Mouse (Mus musculus): ENCODE measurements around the gene Ccdc69. TPM values are rescaled to one million over a fixed set of nuclear protein-coding genes. Genes with fewer than 3 reads are reported as not detected.

Gene Ccdc69
- polyA plus RNA-seq, 1 experiment from 2014 or later, result 0.27 TPM

DNA sequence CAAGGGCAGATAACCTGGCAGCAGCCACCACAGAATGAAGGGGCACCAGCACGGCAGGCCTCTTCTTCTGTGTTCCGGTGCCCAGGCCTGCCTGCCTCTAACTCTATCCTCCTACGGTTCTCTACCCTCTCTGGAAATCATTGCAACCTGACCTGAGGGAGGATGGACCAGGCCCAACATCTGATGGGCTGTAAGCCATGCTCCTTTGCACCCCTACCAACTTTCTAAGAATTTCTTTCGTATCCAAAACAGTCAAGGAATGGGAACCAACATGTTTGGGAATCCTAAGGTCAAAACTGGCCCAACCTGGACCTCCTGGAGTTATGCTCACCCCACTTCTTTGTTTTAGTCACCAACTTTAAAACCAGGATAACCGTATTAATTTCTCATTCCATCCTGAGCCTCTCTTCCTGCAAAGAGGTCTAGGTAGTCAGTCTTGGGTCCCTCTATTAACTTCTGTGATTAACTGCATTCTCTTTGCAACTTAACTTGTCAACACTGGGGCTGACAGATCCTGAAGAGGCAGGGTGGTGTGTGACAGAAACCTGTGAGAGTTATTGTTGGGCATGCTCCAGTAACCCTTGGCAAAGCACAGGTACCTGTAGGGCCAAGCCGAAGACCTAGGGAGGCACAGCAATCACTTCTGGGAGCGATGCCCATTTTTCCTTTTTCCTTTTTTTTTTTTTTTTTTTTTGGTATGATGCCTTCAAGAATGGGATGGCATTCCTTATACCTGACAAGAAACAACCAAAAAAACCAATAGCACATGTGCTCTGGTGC lies 31.8 kb upstream of the Ccdc69 start:
- no peak overlapping the region for H3K27ac ChIP-seq
- H3K4me3 ChIP-seq, result no peak overlapping the region
- no peak for ATAC-seq (ENCODE audit: insufficient number of reproducible peaks, insufficient read depth, low FRiP score, low TSS enrichment, low read depth)

DNA sequence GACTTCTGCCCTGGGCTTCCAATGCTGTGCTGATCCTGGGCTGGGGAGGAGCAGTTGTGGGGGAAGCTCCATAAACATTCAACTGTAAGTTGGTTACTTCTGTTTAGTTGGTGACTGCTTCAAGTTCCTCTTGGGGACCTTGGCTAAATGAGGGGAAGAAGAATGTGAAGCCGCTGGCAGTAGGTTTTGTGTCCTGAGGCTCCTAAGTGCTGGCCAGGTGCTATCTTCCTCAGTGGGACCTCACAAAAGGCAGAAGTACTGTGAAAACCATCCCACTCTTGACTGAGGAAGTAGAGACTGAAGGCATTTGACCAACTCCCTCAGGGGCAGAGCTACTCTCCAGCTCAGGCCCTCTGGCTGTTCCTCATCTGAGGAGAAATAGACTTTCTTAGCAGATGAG lies 28.7 kb upstream of the Ccdc69 start:
- no peak overlapping the region for H3K4me3 ChIP-seq
- no peaks in the 10 kb centered on the region for H3K9me3 ChIP-seq
- H3K4me2 ChIP-seq, result no peak overlapping the region
- ATAC-seq (ENCODE audit: insufficient number of reproducible peaks, insufficient read depth, low FRiP score, low TSS enrichment, low read depth), result no peak
- H3K36me3 ChIP-seq, result peaks cover 3% of the 10 kb centered on the region
- H3K27ac ChIP-seq, result no peak overlapping the region
- no peaks in the 10 kb centered on the region for H3K27me3 ChIP-seq
- WGBS, result 89% methylated on average over 1 of the region's 1 CpGs
- no peaks in the 10 kb centered on the region for H3K4me1 ChIP-seq
- no peak overlapping the region for H3K9ac ChIP-seq

More for the DNA sequence above, 31.8 kb upstream of the Ccdc69 start:
- WGBS, result 83% methylated on average over 7 of the region's 7 CpGs
- no peaks in the 10 kb centered on the region for H3K4me1 ChIP-seq
- H3K27me3 ChIP-seq, result no peaks in the 10 kb centered on the region
- H3K9ac ChIP-seq, result no peak overlapping the region
- no peaks in the 10 kb centered on the region for H3K9me3 ChIP-seq
- no peak overlapping the region for H3K4me2 ChIP-seq
- peaks cover 3% of the 10 kb centered on the region for H3K36me3 ChIP-seq

DNA sequence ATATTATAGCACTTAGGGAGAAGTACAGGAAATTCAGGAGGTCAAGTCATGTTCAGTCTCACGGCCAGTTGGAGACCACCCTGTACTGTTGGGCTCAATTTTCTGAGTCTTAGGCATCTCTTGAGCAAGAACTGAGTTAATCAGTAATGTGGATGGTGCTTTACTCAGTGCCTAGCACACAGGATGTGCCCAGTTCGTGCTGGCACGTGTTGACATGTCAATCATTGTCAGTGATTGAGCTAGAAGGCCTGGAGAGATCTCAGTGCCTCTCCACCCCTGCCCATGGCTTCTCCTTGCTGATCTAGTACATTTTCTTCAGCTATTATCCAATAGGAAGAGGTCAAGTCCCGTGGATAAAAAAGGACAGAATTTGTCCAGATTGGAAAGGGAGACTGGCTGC lies 27.5 kb upstream of the Ccdc69 start:
- peaks cover 3% of the 10 kb centered on the region for H3K36me3 ChIP-seq
- no peak for ATAC-seq (ENCODE audit: insufficient number of reproducible peaks, insufficient read depth, low FRiP score, low TSS enrichment, low read depth)
- no peaks in the 10 kb centered on the region for H3K27me3 ChIP-seq
- H3K9ac ChIP-seq, result no peak overlapping the region
- H3K4me3 ChIP-seq, result no peak overlapping the region
- H3K27ac ChIP-seq, result no peak overlapping the region
- no peak overlapping the region for H3K4me2 ChIP-seq
- no peaks in the 10 kb centered on the region for H3K4me1 ChIP-seq
- H3K9me3 ChIP-seq, result no peaks in the 10 kb centered on the region
- WGBS, result 75% methylated on average over 4 of the region's 4 CpGs

DNA sequence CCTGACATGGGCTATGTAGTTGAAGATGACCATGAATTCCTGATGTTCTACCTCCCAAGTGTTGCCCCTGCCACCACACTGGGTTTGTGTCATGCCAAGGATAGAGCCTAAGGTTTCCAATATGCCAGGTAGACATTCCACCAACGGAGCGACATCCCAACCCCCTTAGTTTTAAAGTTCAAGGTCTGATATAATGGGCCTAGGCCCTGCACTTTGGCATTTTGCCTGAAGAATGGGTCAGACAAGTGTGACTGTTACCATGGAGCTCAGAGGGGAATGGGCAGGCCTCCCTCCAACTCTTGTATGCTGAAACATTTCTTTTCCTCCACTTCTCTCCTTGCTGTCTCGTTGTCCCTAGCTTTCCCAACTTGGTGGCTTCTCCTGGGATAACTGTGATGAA lies 25.3 kb upstream of the Ccdc69 start:
- no peak for ATAC-seq (ENCODE audit: insufficient number of reproducible peaks, insufficient read depth, low FRiP score, low TSS enrichment, low read depth)
- 83% methylated on average over 3 of the region's 3 CpGs for WGBS
- no peak overlapping the region for H3K9ac ChIP-seq
- no peaks in the 10 kb centered on the region for H3K27me3 ChIP-seq
- no peak overlapping the region for H3K27ac ChIP-seq
- peaks cover 6% of the 10 kb centered on the region; the same call in 1 of the 2 replicates for H3K4me1 ChIP-seq
- no peaks in the 10 kb centered on the region for H3K9me3 ChIP-seq
- H3K4me2 ChIP-seq, result no peak overlapping the region
- H3K36me3 ChIP-seq, result peaks cover 3% of the 10 kb centered on the region
- H3K4me3 ChIP-seq, result no peak overlapping the region

DNA sequence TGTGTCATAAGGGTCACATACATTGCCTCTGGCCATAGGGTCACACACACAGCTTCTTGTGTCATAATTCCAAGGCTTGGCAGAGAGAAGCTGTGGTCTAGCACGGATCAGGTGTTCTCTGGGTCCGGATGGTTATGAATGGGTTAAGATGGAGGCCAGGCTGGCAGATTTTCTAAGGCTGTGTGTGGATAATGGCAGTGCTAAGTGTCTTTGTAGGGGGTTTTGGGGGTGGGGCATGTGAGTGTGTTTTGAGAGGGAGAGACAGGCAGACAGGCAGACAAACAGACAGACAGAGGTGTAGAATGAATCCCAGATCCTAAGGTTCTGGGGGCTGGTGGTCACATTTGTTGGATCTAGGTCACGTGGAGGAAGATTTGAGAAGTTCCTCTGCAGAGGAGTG lies 24.1 kb upstream of the Ccdc69 start:
- Histone ChIP-seq H3K9ac (no peak overlapping the region), H3K4me1 (peaks cover 7% of the 10 kb centered on the region; the same call in 1 of the 2 replicates), H3K4me3 (no peak overlapping the region), H3K27ac (no peak overlapping the region), H3K9me3 (no peaks in the 10 kb centered on the region), H3K4me2 (no peak overlapping the region), H3K36me3 (peaks cover 3% of the 10 kb centered on the region), H3K27me3 (no peaks in the 10 kb centered on the region)
- 80% methylated on average over 3 of the region's 3 CpGs for WGBS
- no peak for ATAC-seq (ENCODE audit: insufficient number of reproducible peaks, insufficient read depth, low FRiP score, low TSS enrichment, low read depth)

DNA sequence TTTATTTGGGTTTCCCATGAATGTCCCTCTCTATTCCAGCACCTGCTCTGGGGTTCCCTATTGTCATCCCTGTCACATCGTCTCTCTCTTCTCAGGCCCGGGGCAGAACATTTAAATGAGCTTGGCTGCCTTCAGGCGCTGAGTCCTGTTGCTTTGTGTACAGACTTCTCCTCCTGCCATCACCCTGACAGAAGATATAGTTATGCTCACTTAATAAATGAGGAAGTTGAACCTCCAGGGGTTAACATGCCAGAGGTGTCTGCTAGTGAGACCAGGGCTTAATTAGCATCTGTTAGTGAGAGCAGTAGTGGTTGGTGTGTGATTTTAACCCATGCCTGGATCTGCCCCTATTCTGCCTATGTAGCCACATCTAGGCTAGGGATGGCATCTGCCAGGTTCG lies 21.9 kb upstream of the Ccdc69 start:
- Histone ChIP-seq H3K27me3 (no peaks in the 10 kb centered on the region), H3K36me3 (no peaks in the 10 kb centered on the region), H3K4me1 (peaks cover 7% of the 10 kb centered on the region; the same call in 1 of the 2 replicates), H3K4me2 (no peak overlapping the region), H3K4me3 (no peak overlapping the region), H3K9ac (no peak overlapping the region), H3K9me3 (no peaks in the 10 kb centered on the region), H3K27ac (no peak overlapping the region)
- 51% methylated on average over 4 of the region's 4 CpGs for WGBS
- no peak for ATAC-seq (ENCODE audit: insufficient number of reproducible peaks, insufficient read depth, low FRiP score, low TSS enrichment, low read depth)

DNA sequence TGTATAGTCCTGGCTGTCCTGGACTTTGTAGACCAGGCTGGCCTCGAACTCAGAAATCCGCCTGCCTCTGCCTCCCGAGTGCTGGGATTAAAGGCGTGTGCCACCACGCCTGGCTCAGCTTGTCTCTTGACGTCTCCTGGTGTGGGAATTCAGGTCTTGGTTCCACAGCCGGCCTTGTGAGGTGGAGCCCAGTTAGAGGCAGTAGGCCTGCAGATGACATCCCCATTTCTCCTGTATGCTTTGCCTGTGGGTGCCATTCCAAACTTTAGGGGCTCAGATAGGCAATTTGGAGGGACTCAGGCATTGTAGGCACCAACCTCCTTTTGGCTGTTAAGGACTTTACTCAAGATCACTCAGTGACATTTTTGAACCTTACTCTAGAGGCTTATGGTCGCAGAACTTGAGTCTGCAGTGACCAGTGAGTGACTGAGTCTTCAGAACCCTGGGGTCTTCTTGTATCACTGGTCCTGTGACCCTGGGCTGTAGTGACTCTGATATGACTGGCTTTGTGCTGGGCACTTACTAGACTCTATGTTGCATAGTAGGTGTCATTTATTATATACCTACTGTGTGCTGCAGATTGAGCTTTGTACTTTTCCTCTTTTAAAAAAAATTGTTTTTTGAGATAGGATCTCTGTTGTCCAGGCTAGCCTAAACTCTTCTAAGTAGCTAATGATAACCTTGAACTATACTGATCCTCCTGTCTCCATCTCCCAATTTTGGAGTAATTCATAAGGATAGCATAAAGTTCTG lies 21.3 kb upstream of the Ccdc69 start:
- Histone ChIP-seq H3K4me3 (no peak overlapping the region), H3K4me2 (no peak overlapping the region; the same call in 1 of the 2 replicates), H3K4me1 (peaks cover 7% of the 10 kb centered on the region; the same call in 1 of the 2 replicates), H3K9ac (no peak overlapping the region), H3K9me3 (no peaks in the 10 kb centered on the region), H3K36me3 (no peaks in the 10 kb centered on the region), H3K27me3 (no peaks in the 10 kb centered on the region), H3K27ac (no peak overlapping the region)
- no peak for ATAC-seq (ENCODE audit: insufficient number of reproducible peaks, insufficient read depth, low FRiP score, low TSS enrichment, low read depth)
- 90% methylated on average over 8 of the region's 8 CpGs for WGBS

DNA sequence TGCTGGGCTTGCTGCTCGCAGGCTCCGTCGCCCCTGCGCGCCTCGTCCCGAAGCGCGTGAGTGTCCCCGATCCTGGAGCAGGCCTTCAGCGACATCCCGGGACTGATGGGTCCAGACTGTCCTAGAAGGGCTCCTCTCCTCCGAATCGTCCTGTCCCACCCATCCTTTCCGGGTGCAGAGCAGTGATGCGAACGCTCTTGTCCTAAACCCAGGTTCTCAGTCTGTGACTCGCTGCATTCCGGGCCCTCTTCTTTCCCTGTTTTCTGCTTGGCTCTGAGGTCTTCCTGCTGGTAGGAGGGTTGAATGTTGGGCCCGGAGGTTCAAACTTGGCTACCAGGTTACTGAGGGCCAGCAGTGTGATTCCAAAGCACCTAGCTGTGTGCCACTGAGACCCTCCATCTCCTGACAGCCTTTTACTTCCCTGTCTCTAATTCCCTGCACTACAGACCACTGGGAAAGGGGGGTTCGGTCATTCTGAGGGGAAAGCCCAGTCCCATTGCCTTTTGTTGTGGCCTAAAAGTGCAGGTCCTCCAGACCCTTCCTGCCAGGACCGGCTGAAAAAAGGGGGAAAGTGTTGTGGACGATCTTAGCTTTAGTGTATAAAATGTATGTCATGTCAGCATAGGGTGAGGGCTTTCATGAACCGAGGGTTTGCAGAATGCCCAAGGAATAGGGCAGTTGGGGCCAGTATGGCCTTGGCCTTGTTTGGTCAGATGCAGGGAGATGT lies 20.4 kb upstream of the Ccdc69 start:
- no peak for ATAC-seq (ENCODE audit: insufficient number of reproducible peaks, insufficient read depth, low FRiP score, low TSS enrichment, low read depth)
- peak overlapping the region; percentile 63 for H3K27ac ChIP-seq

DNA sequence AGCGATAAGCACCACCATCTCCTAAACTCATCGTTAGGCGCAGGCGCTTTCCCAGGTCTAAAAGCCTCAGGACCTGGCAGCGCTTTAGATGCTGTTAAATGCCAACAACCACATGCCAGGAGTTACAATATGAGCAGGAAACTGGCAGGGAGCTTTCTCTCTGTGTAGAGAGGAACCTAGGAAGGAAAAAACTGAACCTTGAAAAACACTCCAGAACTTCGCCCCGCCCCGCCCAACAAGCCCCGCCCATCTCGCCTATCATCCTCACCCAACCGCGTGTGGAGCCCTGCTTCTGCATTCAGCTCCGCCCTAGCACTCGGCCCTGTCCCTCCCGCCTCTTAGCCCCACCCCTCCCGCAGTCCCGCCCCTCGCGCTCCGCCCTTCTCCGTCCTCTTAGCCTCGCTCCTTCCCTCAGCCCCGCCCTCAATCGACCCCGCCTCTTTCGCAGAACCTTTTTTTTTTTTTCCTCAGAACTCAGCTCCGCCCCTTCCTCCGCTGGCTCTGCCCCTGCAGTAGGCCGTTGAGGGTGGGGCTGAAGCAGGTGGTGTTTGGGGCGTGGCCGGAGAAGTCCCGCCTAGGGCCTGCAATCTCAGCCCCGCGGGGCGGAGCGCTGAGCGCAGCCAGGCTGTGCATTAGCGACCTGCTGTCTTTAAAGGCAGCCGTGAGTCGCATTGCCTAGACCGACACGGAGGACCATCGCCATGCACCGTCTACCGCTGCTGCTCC lies 19.7 kb upstream of the Ccdc69 start, which contains the start of gene Gm2a:
Gene Gm2a (plus strand): TSS at position 653 of the 726 bp plus-strand sequence.
- Histone ChIP-seq H3K27ac (peak within 1 kb of the TSS; percentile 74), H3K4me3 (peak within 1 kb of the TSS; percentile 61), H3K4me2 (peak within 1 kb of the TSS; percentile 84), H3K36me3 (no peaks in the 10 kb centered on the region), H3K9ac (peak within 1 kb of the TSS; percentile 72), H3K9me3 (no peaks in the 10 kb centered on the region), H3K27me3 (no peaks in the 10 kb centered on the region), H3K4me1 (peaks cover 7% of the 10 kb centered on the region; the same call in 1 of the 2 replicates)
- 1% methylated on average over 44 of the region's 45 CpGs for WGBS
- peak; percentile 93 for ATAC-seq (ENCODE audit: insufficient number of reproducible peaks, insufficient read depth, low FRiP score, low TSS enrichment, low read depth)

More for the DNA sequence above, 20.4 kb upstream of the Ccdc69 start:
- Histone ChIP-seq H3K4me3 (peak overlapping the region; percentile 61), H3K9me3 (no peaks in the 10 kb centered on the region), H3K27me3 (no peaks in the 10 kb centered on the region), H3K9ac (peak overlapping the region; percentile 72), H3K4me1 (peaks cover 7% of the 10 kb centered on the region; the same call in 1 of the 2 replicates), H3K36me3 (no peaks in the 10 kb centered on the region), H3K4me2 (peak overlapping the region; percentile 84)
- WGBS, result 15% methylated on average over 24 of the region's 24 CpGs

DNA sequence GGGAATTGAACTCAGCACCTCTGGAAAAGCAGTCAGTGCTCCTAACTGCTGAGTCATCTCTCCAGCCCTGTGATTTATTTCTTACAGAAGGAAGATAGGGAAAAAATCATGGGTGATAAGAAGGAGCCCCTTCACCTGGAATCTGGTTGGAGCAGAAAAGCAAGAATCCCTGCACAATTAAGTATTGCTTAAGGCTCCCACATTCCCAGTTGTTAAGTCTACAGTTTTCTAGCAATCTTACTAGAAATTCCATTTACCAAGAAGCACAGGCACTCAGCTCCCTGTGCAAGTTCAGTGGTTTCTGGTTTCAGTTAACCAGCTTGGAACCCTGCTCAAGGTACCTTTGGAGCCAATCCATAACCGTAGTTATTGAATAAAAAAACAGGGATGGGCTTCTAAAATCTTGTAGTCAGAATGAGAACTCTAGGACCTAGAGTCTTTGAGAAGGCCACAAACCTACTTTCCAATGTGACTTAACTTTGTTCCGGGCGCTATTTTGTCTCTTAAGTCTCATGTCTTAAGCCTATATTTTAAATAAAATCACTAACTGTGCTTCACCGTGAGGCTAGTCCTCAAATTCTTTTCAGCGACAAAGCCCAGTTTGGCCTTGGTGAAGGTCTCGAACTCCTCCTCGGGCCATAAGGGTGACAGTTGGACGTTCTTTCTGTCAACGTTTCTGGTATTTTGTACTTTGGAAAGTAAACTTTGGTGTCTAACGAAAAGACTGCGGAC lies 19.0 kb upstream of the Ccdc69 start:
- no peak for ATAC-seq (ENCODE audit: insufficient number of reproducible peaks, insufficient read depth, low FRiP score, low TSS enrichment, low read depth)
- no peaks in the 10 kb centered on the region for H3K9me3 ChIP-seq
- peak overlapping the region; percentile 74 for H3K27ac ChIP-seq
- H3K4me2 ChIP-seq, result peak overlapping the region; percentile 84
- H3K4me3 ChIP-seq, result peak overlapping the region; percentile 61
- H3K36me3 ChIP-seq, result no peaks in the 10 kb centered on the region
- WGBS, result 32% methylated on average over 11 of the region's 11 CpGs
- H3K4me1 ChIP-seq, result peaks cover 7% of the 10 kb centered on the region; the same call in 1 of the 2 replicates
- H3K27me3 ChIP-seq, result no peaks in the 10 kb centered on the region
- peak overlapping the region; percentile 47; the same call in 1 of the 2 replicates for H3K9ac ChIP-seq
